Mouse (Mus musculus) limb, embryonic 14.5 days (tissue): ENCODE data around the gene Notch2. TPM values are rescaled to one million over a fixed set of nuclear protein-coding genes. Genes with fewer than 3 reads are reported as not detected.

Source experiments
- ATAC-seq: fragments of 200-750 bp; cut with Nextera tagmentation; 2 replicates; pipeline ENCODE4 v1.8.0; 2017; ENCODE audit warnings: low read depth, moderate number of reproducible peaks, moderate TSS enrichment; ENCODE audit not compliant: low FRiP score
- DNase-seq: peaks from one replicate; pipeline ENCODE4 v3.0.0-alpha.2; 2015; ENCODE audit warnings: low spot score
- H3K27ac ChIP-seq: fragments of 300-500 bp; sonication (generic); replicated peaks from 2 replicates; pipeline ENCODE4 v1.5.1; 2014; ENCODE audit warnings: low read depth, mild to moderate bottlenecking, low read length, moderate library complexity, mixed read lengths
- H3K27me3 ChIP-seq: fragments of 300-500 bp; sonication (generic); 2 replicates; pipeline ENCODE4 v1.6.1; 2014; ENCODE audit warnings: low read length, mixed read lengths; ENCODE audit not compliant: control insufficient read depth, insufficient read depth
- H3K36me3 ChIP-seq: fragments of 300-500 bp; sonication (generic); 2 replicates; pipeline ENCODE4 v1.6.1; 2014; ENCODE audit warnings: mild to moderate bottlenecking, low read length, moderate library complexity, mixed read lengths; ENCODE audit not compliant: control insufficient read depth, insufficient read depth
- H3K4me1 ChIP-seq: fragments of 300-500 bp; sonication (generic); 2 replicates; pipeline ENCODE4 v1.6.1; 2014; ENCODE audit warnings: antibody characterized with exemption, low read length, mixed read lengths; ENCODE audit not compliant: control insufficient read depth, insufficient read depth
- H3K4me2 ChIP-seq: fragments of 300-500 bp; sonication (generic); replicated peaks from 2 replicates; pipeline ENCODE4 v1.6.1; 2014; ENCODE audit warnings: low read depth, mild to moderate bottlenecking, low read length, moderate library complexity; ENCODE audit not compliant: severe bottlenecking
- H3K4me3 ChIP-seq: fragments of 300-500 bp; sonication (generic); replicated peaks from 2 replicates; pipeline ENCODE4 v1.5.1; 2014; ENCODE audit warnings: low read length
- H3K9ac ChIP-seq: fragments of 300-500 bp; sonication (generic); 2 replicates; pipeline ENCODE4 v1.6.1; 2014; ENCODE audit warnings: mild to moderate bottlenecking, low read depth, low read length, moderate library complexity; ENCODE audit not compliant: severe bottlenecking
- H3K9me3 ChIP-seq: fragments of 300-500 bp; sonication (generic); 2 replicates; pipeline ENCODE4 v1.6.1; 2016; ENCODE audit warnings: low read length; ENCODE audit not compliant: control insufficient read depth
- POLR2A ChIP-seq: fragments of 200-500 bp; IDR thresholded peaks from 2 replicates; pipeline ENCODE4 v1.8.0; 2012; ENCODE audit warnings: inconsistent platforms, mild to moderate bottlenecking, moderate library complexity, borderline replicate concordance; ENCODE audit not compliant: insufficient read depth, insufficient read length; ENCODE audit errors: extremely low read depth
- WGBS: fragments of 180-500 bp; shearing (Covaris S2); extraction: QIAGEN DNeasy Blood & Tissue Kit; methylation state at CpG from one replicate; pipeline ENCODE4 v1.1.7; 2014; 5-methylcytosine and 5-hydroxymethylcytosine counted together
- polyA plus RNA-seq, 2 experiments: library from polyadenylated mRNA; depleted of rRNA in 1 of 2; stranded (reverse) in 1 of 2; unstranded in 1 of 2; fragments of >200 nt; fragmentation: Nextera tagmentation in 1 of 2; extraction: Ambion mirVana in 1 of 2; gene quantifications; 2 replicates each; pipeline versions ENCODE4 v1.2.1 to v1.2.3; 2012 to 2014

The Notch2 gene
- polyA plus RNA-seq, 2 experiments: 38.7 to 48.5 TPM

- Histone ChIP-seq H3K9ac (no peak overlapping the region), H3K9me3 (no peaks in the 10 kb centered on the region), H3K36me3 (peaks cover 32% of the 10 kb centered on the region), H3K27ac (peak overlapping the region; percentile 81), H3K27me3 (no peaks in the 10 kb centered on the region), H3K4me2 (no peak overlapping the region), H3K4me3 (no peak overlapping the region), H3K4me1 (peaks cover 53% of the 10 kb centered on the region)
- DNase-seq: no peak
- WGBS: 14% methylated on average over 5 of the region's 5 CpGs
- peak; percentile 66 for ATAC-seq
- TF ChIP-seq POLR2A: no peak
These were observed 72.5 kb downstream of the Notch2 start for GRCm38 (mm10) chr3:98085812-98086268.

GRCm38 (mm10) chr3:98086441-98086840, 73.1 kb downstream of the Notch2 start:
- Histone ChIP-seq H3K27me3 (no peaks in the 10 kb centered on the region), H3K9me3 (no peaks in the 10 kb centered on the region), H3K27ac (peak overlapping the region; percentile 81), H3K36me3 (peaks cover 32% of the 10 kb centered on the region), H3K9ac (no peak overlapping the region), H3K4me3 (no peak overlapping the region), H3K4me2 (no peak overlapping the region), H3K4me1 (peaks cover 53% of the 10 kb centered on the region)
- ATAC-seq (peak; percentile 64), DNase-seq (no peak)
- TF ChIP-seq POLR2A: no peak
- WGBS: 30% methylated on average over 4 of the region's 4 CpGs

- no peak for DNase-seq
- whole genome bisulfite sequencing: 59% methylated on average over 5 of the region's 5 CpGs
- Histone ChIP-seq H3K36me3 (peaks cover 28% of the 10 kb centered on the region), H3K27ac (peak overlapping the region; percentile 81), H3K4me3 (no peak overlapping the region), H3K4me1 (peaks cover 53% of the 10 kb centered on the region), H3K27me3 (no peaks in the 10 kb centered on the region), H3K4me2 (no peak overlapping the region), H3K9me3 (no peaks in the 10 kb centered on the region), H3K9ac (no peak overlapping the region)
- no peak for TF ChIP-seq POLR2A
- ATAC-seq: no peak
These were observed 73.5 kb downstream of the Notch2 start for GRCm38 (mm10) chr3:98086860-98087259.

- no peak overlapping the region for H3K9ac ChIP-seq
- H3K9me3 ChIP-seq: no peaks in the 10 kb centered on the region
- H3K4me1 ChIP-seq: peaks cover 56% of the 10 kb centered on the region
- H3K4me2 ChIP-seq: no peak overlapping the region
- no peak overlapping the region for H3K4me3 ChIP-seq
- H3K27ac ChIP-seq: no peak overlapping the region
- H3K36me3 ChIP-seq: peaks cover 27% of the 10 kb centered on the region; the same call in 1 of the 2 replicates
- no peak for TF ChIP-seq POLR2A
- no peaks in the 10 kb centered on the region for H3K27me3 ChIP-seq
- no peak for DNase-seq
- WGBS: 88% methylated on average over 3 of the region's 3 CpGs
- no peak for ATAC-seq
These were observed 74.2 kb downstream of the Notch2 start for GRCm38 (mm10) chr3:98087551-98087950.

- H3K9ac ChIP-seq: no peak overlapping the region
- H3K36me3 ChIP-seq: peaks cover 29% of the 10 kb centered on the region
- H3K27ac ChIP-seq: peak overlapping the region; percentile 52
These were observed 76.4 kb downstream of the Notch2 start for GRCm38 (mm10) chr3:98089702-98090101.

GRCm38 (mm10) chr3:98090129-98090528, 76.8 kb downstream of the Notch2 start:
- H3K9ac ChIP-seq: no peak overlapping the region
- H3K27me3 ChIP-seq: no peaks in the 10 kb centered on the region
- WGBS: 73% methylated on average over 8 of the region's 8 CpGs
- H3K4me1 ChIP-seq: peaks cover 59% of the 10 kb centered on the region
- H3K27ac ChIP-seq: peak overlapping the region; percentile 52
- DNase-seq (no peak), ATAC-seq (no peak)
- TF ChIP-seq POLR2A: no peak
- H3K9me3 ChIP-seq: no peaks in the 10 kb centered on the region
- H3K4me3 ChIP-seq: no peak overlapping the region
- H3K36me3 ChIP-seq: peaks cover 29% of the 10 kb centered on the region
- H3K4me2 ChIP-seq: no peak overlapping the region

More at GRCm38 (mm10) chr3:98089702-98090101, 76.4 kb downstream of the Notch2 start:
- H3K27me3 ChIP-seq: no peaks in the 10 kb centered on the region
- H3K4me2 ChIP-seq: no peak overlapping the region
- no peaks in the 10 kb centered on the region for H3K9me3 ChIP-seq
- DNase-seq (no peak), ATAC-seq (no peak)
- TF ChIP-seq POLR2A: no peak
- no peak overlapping the region for H3K4me3 ChIP-seq
- 70% methylated on average over 5 of the region's 5 CpGs for WGBS
- H3K4me1 ChIP-seq: peaks cover 59% of the 10 kb centered on the region
